Mouse (Mus musculus): Measurements from ENCODE around the gene Ascc2.

Gene Ascc2

GRCm38 (mm10) chr11:4637534-4638234 lies at the start of gene Ascc2:
Ascc2 (plus strand) TSS chr11:4637747.
- in situ Hi-C loops (cut with MboI; ENCODE audit: low pct_unique_long_range_greater_than_20kb in 1 of 2, low sequenced_read_pairs in 2 of 2, unreplicated experiment in 1 of 2), result loop anchor here in 1 of 2 experiments (5.0 kb wide), 1 partner anchor 40 kb away; no protein-coding TSS in a partner anchor

- in situ Hi-C loops (cut with MboI; ENCODE audit: low pct_unique_long_range_greater_than_20kb in 1 of 2, low sequenced_read_pairs in 2 of 2, unreplicated experiment in 1 of 2), result no loop called here
Observed at GRCm38 (mm10) chr11:4591811-4592210, 45.7 kb upstream of the Ascc2 start.

GRCm38 (mm10) chr11:4593491-4593848 lies 44.1 kb upstream of the Ascc2 start:
- in situ Hi-C loops (cut with MboI; ENCODE audit: low pct_unique_long_range_greater_than_20kb in 1 of 2, low sequenced_read_pairs in 2 of 2, unreplicated experiment in 1 of 2), result no loop called here

- in situ Hi-C loops (cut with MboI; ENCODE audit: low pct_unique_long_range_greater_than_20kb in 1 of 2, low sequenced_read_pairs in 2 of 2, unreplicated experiment in 1 of 2), result no loop called here
Observed at GRCm38 (mm10) chr11:4593849-4594607, 43.5 kb upstream of the Ascc2 start.

- in situ Hi-C loops (cut with MboI; ENCODE audit: low pct_unique_long_range_greater_than_20kb in 1 of 2, low sequenced_read_pairs in 2 of 2, unreplicated experiment in 1 of 2), result no loop called here
Observed at GRCm38 (mm10) chr11:4594608-4595500, 42.7 kb upstream of the Ascc2 start, which contains the start of gene Mtmr3. Mtmr3 (minus strand) TSS chr11:4594863.

- in situ Hi-C loops (cut with MboI; ENCODE audit: low pct_unique_long_range_greater_than_20kb in 1 of 2, low sequenced_read_pairs in 2 of 2, unreplicated experiment in 1 of 2), result no loop called here
Observed at GRCm38 (mm10) chr11:4598411-4598810, 39.1 kb upstream of the Ascc2 start.

GRCm38 (mm10) chr11:4599916-4600315 lies 37.6 kb upstream of the Ascc2 start:
- in situ Hi-C loops (cut with MboI; ENCODE audit: low pct_unique_long_range_greater_than_20kb in 1 of 2, low sequenced_read_pairs in 2 of 2, unreplicated experiment in 1 of 2), result no loop called here

GRCm38 (mm10) chr11:4601890-4602289 lies 35.7 kb upstream of the Ascc2 start:
- in situ Hi-C loops (cut with MboI; ENCODE audit: low pct_unique_long_range_greater_than_20kb in 1 of 2, low sequenced_read_pairs in 2 of 2, unreplicated experiment in 1 of 2), result no loop called here

GRCm38 (mm10) chr11:4602691-4603441 lies 34.7 kb upstream of the Ascc2 start:
- in situ Hi-C loops (cut with MboI; ENCODE audit: low pct_unique_long_range_greater_than_20kb in 1 of 2, low sequenced_read_pairs in 2 of 2, unreplicated experiment in 1 of 2), result no loop called here

- in situ Hi-C loops (cut with MboI; ENCODE audit: low pct_unique_long_range_greater_than_20kb in 1 of 2, low sequenced_read_pairs in 2 of 2, unreplicated experiment in 1 of 2), result no loop called here
Observed at GRCm38 (mm10) chr11:4604441-4604840, 33.1 kb upstream of the Ascc2 start.

- in situ Hi-C loops (cut with MboI; ENCODE audit: low pct_unique_long_range_greater_than_20kb in 1 of 2, low sequenced_read_pairs in 2 of 2, unreplicated experiment in 1 of 2), result no loop called here
Observed at GRCm38 (mm10) chr11:4605414-4605813, 32.1 kb upstream of the Ascc2 start.

- in situ Hi-C loops (cut with MboI; ENCODE audit: low pct_unique_long_range_greater_than_20kb in 1 of 2, low sequenced_read_pairs in 2 of 2, unreplicated experiment in 1 of 2), result no loop called here
Observed at GRCm38 (mm10) chr11:4606541-4606940, 31.0 kb upstream of the Ascc2 start.

GRCm38 (mm10) chr11:4611904-4612303 lies 25.6 kb upstream of the Ascc2 start:
- in situ Hi-C loops (cut with MboI; ENCODE audit: low pct_unique_long_range_greater_than_20kb in 1 of 2, low sequenced_read_pairs in 2 of 2, unreplicated experiment in 1 of 2), result no loop called here

GRCm38 (mm10) chr11:4620017-4620485 lies 17.5 kb upstream of the Ascc2 start, which contains the start of gene Gm11032:
Gm11032 (plus strand) TSS chr11:4620067.
- in situ Hi-C loops (cut with MboI; ENCODE audit: low pct_unique_long_range_greater_than_20kb in 1 of 2, low sequenced_read_pairs in 2 of 2, unreplicated experiment in 1 of 2), result no loop called here

- in situ Hi-C loops (cut with MboI; ENCODE audit: low pct_unique_long_range_greater_than_20kb in 1 of 2, low sequenced_read_pairs in 2 of 2, unreplicated experiment in 1 of 2), result no loop called here
Observed at GRCm38 (mm10) chr11:4620501-4621108, 16.9 kb upstream of the Ascc2 start.

GRCm38 (mm10) chr11:4621866-4622265 lies 15.7 kb upstream of the Ascc2 start:
- in situ Hi-C loops (cut with MboI; ENCODE audit: low pct_unique_long_range_greater_than_20kb in 1 of 2, low sequenced_read_pairs in 2 of 2, unreplicated experiment in 1 of 2), result no loop called here

- in situ Hi-C loops (cut with MboI; ENCODE audit: low pct_unique_long_range_greater_than_20kb in 1 of 2, low sequenced_read_pairs in 2 of 2, unreplicated experiment in 1 of 2), result no loop called here
Observed at GRCm38 (mm10) chr11:4622442-4622986, 15.0 kb upstream of the Ascc2 start.
